Mouse (Mus musculus): ENCODE measurements around the gene Gm20479.

DNA sequence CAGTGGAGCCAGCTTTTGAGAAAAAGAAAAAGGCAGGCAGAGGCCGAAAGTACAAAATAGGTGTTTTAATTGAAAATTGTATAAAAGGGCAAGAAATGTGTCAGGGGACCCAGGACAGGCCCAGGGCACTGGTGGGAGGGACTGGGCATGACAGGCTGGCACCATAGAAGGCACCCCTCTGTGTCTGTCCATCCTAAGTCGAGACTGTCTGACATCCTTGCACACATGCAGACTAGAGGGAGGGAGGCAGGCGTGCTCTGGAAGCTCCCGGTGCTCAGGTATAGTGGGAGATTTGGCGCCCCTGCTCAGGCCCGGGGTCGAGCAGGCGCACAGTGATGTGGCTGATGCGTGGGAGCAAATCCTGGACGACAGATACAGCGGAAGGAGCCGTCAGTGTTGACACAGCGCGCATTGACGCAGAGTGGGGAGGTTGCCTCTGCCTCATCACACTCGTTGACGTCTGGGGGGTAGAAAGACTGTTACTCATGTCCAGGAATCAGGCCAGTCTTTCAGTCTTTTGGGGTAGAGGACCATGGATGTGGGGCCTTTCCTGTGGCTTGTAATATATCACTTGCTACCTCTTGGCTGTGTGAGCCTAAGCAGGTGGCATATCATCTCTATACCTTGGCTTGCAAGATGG lies 52.0 kb downstream of the Gm20479 start:
- TF ChIP-seq CTCF (IDR thresholded peaks at IDR 0.05; ENCODE audit: low read depth) (no peak), EP300 (IDR thresholded peaks at IDR 0.05; ENCODE audit: low read depth) (no peak)

Data from liver, postnatal 0 days (tissue).